Mouse (Mus musculus) induced T-regulatory cell, adult 2 months (primary cell): ENCODE data around the gene Lmna.
A peak's percentile ranks its signal among the peaks of the same experiment; 100 is the strongest.

Experiments
- DNase-seq: peaks from one replicate; pipeline ENCODE4 v3.0.0-alpha.2; 2012; ENCODE audit warnings: low read depth

Lmna gene

DNA sequence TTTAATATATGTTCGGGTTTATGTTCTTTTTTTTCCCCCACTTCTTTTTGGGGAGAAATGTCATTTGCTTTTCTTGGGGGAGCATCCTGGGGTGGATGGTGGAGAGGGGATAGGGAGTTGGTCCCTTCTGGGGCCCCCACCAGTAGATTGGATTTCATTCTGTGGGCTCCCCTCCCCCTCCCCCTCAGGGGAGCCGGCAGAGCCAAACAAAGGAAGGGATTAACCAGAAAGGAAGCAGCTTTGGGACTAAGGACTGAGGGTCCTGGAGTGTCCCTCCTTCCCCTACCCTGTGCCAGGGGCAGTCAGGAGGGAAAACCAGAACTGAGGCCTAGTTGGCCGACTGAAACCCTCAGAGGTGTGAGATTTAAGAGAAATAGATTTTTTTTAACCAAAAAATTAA, 29.6 kb upstream of the Lmna start:
- no peak for DNase-seq

DNA sequence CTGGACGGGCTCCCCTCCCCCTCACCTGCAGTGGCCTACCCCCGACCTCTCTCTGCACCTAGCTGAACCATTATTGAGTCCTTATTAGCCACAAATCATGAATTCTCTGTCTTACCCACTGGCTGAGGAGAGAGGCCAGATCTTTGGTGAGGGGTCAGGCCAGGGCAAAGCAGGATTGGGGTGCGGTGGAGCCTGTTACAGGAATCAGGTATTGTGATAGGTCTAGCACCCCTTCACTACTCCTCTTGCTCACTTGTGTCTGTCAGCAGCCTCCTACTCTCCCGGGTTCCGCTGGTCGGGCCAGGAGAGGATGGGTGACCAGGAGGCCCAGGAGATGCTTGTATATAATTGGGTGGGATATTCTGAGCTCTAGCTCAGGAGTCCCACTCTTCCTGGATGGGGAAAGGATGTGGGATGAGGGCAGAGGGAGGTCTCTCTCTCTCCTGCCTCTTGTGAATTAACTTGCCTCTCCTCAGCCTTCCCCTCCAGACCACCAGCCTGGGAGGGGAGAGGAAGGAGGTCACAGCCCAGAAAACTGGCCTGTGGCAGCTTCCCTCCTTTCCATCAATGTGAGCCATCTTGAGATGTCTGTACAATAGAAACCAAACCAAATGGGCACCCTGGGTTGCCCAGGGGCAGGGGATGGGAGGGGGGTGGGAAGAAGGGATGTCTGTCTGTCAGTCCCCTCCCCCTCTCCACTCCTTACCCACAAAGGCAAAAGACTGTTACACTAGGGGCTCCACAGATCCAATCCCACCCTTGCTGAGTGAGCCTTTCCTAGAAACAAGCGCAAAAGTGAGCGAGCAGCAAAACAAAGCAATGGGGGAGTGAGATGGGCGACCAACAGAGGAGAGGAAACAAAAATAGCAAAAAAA, 28.8 kb upstream of the Lmna start:
- no peak for DNase-seq

DNA sequence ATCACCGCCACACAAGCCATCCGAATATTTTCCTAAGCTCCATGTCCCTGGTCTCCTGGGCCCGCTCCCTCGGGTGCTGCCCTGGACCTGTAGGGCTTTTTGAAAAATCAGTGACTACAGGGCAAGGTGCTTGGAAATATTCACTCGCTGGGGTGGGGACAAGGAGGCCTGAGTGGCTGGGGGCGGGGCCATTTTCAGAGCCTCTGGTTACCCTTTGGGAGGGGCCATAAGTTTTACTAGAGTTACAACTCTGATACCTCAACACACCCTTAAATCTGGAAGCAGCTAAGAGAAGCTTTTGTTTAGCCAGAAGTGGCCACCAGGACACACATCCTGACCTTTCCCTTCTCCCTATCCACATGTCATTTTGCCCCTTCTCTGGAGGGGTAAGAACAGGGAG, 27.4 kb upstream of the Lmna start:
- no peak for DNase-seq

- DNase-seq, result peak; percentile 21
Measured at GRCm38 (mm10) chr3:88536103-88536930, 26.6 kb upstream of the Lmna start.

DNA sequence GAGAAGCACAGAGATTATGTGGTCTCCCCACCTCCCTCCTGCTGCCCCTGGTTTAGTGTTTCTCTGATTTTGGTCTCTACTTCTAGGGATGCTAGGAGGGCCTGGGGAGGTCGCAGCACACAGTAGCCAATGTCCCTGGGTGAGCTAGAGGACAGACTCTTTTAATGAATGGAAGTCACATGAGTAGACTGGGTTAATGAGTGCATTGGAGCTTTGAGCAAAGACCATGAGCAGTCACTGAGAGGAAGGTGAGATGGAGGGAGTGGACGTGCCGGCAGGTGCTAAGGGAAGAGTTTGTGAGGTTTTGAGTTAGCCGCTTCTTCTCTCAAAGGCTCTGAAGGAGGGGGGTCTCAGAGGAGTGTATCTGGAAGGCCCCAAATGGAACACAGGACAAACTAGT, 25.8 kb upstream of the Lmna start:
- no peak for DNase-seq

DNA sequence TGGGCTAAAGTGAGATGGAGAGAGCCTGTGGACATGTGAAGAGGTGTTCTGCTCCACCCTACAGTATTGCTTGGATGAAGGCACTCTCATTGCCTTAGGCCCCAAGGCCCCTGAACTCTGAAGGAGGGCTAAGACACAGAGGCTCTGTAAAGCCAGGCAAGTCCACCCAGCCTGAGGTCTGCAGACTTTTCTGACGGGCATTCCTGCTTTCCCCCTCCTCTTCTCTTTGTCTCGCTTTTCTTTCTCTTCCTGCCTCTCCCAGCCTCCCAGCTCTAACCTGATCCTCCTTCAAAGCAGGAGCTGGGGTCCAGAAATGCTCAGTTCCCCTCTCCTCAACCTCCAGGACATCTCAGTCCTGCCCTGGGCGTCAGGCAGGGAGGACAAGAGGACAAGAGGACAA, 25.2 kb upstream of the Lmna start:
- no peak for DNase-seq

- DNase-seq, result no peak
Measured at GRCm38 (mm10) chr3:88533706-88534105, 23.9 kb upstream of the Lmna start.

DNA sequence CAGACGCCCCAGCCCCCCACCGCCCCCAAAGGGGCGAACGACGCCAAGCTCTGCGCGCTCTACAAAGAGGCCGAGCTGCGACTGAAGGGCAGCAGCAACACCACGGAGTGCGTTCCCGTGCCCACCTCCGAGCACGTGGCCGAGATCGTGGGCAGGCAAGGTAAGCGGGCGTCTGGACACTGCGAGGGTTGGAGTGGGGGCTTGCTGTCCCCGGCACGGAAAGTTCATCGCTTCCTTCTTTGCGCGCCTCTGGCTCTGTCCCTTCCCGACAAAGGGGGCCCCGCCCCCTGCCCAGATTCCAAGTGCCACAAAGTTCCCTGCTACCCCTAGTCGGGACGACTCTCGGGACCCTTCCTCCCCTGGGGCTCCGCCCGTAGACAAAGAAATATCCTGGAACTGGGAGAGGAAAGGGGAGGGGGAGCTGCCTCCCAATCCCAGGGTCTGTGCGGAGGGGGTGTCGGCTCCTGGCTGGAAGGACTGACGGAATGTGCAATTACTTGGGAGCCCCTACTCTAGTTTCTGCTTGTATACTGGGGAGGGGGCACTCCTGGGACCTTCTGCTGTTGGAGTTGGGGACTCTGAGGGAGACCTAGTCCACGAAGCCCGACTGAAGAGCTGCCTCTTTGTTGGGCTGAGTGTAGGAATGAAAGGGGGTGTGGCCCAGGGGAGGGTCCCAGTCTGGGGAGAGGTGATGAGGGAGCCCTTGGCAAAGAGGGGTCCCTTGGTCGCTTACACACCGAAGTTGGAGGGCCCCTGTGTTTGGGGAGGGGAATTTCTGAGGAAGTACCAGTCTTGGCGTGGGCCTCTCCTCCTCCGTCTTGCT, 23.1 kb upstream of the Lmna start:
- DNase-seq, result peak; percentile 44

DNA sequence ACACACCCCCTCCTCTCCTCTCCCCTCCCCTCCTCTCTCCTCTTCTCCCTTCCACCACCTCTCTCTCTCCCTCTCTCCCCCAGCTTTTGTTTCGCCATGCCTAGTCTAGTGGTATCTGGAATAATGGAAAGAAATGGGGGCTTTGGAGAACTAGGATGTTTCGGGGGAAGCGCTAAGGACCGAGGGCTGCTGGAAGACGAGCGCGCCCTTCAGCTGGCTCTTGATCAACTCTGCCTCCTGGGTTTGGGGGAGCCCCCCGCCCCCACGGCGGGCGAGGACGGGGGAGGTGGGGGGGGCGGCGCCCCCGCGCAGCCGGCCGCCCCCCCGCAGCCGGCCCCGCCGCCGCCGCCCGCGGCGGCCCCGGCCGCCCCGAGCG, 22.5 kb upstream of the Lmna start, which contains the start of gene Mex3a:
Gene Mex3a (plus strand): TSS at position 97 of the 376 bp plus-strand sequence.
- DNase-seq, result no peak

- DNase-seq, result peak; percentile 86
Measured at GRCm38 (mm10) chr3:88531348-88532298, 21.9 kb upstream of the Lmna start.

DNA sequence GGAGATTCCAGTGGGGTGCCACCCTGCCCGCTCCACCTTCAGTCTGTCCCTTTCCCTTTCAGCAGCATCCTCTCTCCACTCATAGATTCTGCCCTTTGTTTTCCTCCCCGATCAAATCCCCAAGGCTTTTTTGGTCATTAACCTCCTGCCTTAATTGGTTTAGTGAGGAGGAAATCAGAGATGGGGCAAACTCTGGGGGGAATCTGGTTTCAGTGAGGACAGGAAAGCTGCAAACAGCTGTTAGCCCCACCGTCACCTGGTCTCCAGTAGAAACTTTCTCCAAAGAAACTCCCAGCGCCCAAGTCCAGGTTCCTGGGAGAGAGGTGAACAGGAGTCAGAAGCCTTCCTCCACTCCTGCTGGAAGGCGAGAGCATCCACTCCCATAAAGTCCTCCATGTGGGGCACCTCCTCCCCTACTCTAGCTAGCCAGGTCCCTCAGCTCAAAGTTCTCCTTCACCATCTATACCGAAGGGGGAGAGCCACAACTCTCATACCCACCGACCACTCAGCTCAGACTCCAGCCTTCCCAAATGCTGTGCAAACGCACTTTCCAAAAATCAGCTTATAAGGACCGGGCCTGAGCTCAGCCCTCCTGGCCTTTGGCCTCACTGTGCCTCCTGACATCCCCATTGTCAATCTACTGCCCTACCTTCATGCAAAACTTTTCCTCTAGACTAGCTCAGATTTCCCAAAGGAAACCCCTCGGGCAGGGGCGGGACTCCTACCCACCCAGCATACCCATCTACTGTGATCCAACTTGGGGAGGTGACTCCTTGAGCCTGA, 20.5 kb upstream of the Lmna start:
- peak; percentile 22 for DNase-seq

DNA sequence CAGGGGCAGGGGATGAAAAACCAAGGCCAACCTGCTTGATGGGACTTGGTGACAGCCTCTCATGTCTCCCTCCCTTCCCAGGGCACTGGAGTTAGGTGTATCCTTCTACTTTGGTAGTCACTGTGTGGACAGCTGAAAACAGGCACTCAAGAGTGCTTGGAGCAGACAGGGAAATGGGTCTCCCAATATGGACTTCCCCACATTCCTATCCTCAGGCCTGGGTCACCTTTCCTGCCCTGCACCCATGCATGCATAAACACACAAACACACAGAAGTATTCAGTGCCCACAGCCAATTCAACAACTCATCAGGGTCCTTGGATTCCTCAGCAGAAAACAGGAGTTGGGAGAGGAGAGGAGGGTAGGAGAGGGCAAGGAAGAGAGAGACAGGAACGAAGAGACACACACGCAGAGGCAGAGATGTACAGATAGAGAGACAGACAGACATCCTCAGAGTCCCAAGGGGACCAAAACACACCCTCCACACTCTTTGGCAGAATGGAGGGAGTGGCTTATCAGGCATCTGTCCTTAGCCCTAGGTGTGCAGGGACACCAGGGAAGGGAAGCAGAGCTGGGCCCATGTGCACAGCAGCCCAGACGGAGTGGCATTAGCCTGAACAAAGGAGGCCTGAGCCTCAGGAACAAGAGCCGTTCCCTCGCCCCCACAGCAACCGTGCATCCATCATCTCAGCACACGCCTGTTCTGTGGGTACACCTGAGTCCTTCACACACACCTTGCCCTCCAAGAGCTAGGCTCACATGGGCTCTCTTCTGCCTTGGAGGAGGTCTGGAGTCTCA, 19.6 kb upstream of the Lmna start:
- peak; percentile 21 for DNase-seq

DNA sequence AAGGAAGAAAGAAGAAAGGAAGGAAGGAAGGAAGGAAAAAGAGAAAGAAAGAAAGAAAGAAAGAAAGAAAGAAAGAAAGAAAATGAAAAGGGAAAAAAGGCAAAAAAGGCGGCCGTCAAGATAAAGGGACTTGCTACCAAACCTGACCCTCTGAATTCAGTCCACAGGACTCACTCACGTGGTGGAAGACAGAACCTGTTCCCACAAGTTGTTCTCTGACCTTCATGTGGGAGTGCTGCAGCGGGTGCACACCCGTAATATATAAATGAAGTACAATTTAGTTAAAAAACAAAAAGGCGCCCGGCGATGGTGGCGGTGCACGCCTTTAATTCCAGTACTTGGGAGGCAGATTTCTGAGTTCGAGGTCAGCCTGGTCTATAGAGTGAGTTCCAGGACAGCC, 18.9 kb upstream of the Lmna start:
- DNase-seq, result no peak

GRCm38 (mm10) chr3:88527565-88527964, 17.8 kb upstream of the Lmna start:
- DNase-seq, result no peak

DNA sequence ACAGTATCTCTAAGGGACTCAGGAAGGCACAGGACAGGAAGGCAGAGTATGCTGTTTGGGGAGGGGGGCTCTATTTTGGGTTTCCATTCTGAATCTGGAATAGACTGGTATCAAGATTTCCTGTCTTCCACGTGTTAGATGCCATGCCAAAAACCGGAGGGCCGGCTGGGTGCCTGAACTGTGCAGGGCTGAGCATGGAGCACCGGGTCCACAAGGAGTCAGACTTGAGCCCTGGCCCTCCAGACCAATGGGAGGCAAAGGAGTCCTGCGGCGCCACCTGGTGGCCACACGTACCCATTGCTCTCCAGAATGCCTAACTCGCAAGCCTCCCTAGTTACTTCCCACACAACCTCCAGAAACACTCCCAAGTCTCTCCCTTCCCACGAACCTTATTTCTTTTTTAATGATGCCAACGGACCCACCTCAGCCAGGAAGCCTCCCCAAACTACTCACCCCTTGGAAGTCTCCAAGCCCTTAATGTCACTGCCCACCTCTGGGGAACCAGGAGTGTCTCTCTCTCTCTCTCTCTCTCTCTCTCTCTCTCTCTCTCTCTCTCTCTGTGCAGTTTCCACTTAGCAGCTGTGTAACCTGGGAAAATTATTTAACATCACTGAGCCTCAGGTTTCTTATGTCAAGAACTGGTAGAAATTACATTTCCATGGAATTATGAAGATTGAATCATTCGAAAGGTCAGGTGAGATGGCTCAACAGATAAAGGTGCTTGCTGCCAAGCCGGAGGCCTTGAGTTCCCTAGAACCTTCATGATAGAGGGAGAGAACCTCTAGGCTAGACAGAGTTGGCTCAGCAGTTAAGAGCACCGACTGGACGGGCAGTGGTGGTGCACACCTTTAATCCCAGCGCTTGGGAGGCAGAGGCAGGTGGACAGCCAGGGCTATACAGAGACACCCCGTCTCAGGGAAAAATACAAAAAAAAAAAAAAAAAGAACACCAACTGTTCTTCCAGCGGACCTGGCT, 16.7 kb upstream of the Lmna start:
- DNase-seq, result peak; percentile 93

DNA sequence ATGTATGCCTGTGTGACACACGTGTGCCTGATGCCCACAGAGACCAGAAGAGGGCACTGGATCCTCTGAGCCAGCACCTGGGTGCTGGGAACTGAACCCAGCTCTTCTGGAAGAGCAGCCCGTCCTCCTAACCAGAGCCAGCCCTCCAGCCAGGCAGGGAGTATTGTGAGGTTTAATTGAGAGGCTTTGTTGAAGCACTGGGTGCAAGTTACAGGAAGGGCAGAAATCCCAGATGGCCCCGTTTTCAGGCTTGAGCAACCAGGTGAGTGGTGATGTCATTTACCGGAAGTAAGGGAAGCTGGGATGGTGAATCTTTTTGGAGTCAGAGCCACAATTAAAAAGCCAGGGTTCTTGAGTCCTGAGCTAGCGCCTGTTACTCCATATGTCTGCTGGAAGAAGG, 15.3 kb upstream of the Lmna start:
- DNase-seq, result peak; percentile 22

DNA sequence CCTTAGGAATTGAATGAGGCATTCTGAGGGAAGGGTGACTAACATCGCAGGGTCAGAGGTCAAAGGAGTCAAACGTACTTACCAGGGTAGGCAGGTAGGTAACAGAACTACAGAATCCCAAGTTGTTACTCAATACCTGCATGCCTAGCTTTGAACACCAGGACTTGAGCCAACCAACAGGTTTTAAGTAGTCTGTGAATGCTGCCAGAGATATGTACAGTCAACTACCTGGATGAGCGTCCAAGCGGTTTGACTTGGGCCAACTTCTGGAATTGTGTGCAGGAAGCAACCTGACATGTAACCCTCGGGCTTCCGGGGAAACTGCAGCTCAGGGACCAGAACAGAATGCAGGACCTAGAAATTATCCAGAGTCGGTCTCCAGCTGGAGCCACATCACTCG, 13.3 kb upstream of the Lmna start:
- DNase-seq, result peak; percentile 28

DNA sequence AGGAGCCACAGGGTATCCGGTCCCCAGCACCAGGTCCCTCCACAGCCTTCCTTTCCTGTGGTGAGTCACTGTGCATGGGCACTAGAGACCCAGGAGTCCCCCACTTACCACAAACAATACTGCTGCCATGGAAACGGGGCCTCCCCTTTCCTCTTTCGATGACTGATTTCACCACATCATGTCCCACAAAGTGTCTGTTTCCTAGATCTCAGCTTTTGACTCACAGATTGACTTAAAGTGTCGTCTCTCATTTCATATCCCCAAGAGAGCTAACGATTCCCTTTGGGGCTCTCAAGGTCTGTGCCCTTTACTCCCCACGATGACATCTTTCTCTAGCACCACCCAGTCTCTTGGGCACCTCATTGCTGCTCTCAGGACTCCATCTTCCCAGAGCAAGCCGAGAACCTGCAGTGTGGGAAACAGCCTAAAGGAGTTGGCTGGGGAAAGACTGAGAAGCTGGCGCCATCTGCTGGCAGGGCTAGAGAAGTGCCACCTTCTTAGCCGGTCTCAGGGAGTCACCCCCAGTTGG, 12.1 kb upstream of the Lmna start:
- DNase-seq, result peak; percentile 98
